Mouse (Mus musculus): ENCODE measurements around the gene Cyp2ab1.

DNA sequence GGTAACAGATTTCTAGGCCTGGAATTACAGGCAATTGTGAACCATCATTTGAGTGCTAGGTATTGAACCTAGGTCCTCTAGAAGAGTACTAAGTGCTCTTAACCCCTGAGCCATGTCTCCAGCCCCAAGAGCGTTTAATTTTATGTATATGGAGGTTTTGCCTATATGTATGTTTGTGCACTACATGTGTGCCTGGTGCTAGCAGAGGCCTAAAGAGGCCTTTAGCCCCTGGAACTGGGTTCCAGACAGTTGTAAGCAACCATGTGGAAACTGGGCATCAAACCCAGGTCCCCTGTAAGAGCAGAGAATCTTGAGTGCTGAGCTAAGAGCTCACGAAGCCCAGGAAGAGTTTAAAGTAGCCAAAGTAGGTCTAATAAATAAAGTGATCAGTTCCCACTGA is 25.1 kb downstream of the Cyp2ab1 start:
- no peak for TF ChIP-seq CTCF (IDR thresholded peaks at IDR 0.05; ENCODE audit: extremely low read depth, insufficient read depth, low read length)
- no peak for TF ChIP-seq POLR2A (IDR thresholded peaks at IDR 0.05; ENCODE audit: extremely low read depth, insufficient read depth, low read length)
